In the genomic region with DNA sequence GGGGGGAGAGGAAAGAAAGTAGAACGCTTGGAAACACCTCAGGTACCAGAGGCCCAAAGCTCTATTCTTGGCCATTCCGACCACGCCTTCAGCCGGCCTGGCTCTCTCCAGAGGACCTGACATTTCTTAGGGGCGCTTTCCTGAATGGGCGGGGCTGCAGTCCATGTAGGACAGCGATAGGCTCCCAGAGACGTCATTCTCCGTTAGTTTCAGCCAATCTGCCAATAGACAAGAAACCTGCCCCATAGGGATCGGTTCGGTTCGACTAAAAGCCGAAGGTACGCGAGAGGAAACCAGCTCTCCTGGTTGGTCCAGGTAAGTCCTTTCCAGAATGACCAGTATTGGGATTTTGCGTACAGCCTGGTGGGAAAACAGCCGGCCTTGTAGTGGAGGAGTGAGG, we compare ENCODE assay signal across 7 mouse cellular contexts. TPM values are rescaled to one million over a fixed set of nuclear protein-coding genes. Genes with fewer than 3 reads are reported as not detected.
DNase-seq lines count a peak whose midpoint lies in the region; ATAC-seq lines count a peak whose summit lies in the region.

No protein-coding gene starts in this region.

- DNase-seq in adrenal gland, postnatal 25 days: peak; percentile 86
- peak; percentile 86 for DNase-seq in embryo, embryonic 10 days (ENCODE audit: low spot score)
- peak; percentile 66 for DNase-seq in gastrocnemius, postnatal 10 days
- DNase-seq in left cerebral cortex, adult 9 months (ENCODE audit: low spot score in 2 of 2): peak; percentile 80 to 96
- DNase-seq in right cerebral cortex, postnatal 4 days: peak; percentile 81

- H3K4me1 ChIP-seq in intestine, embryonic 15.5 days (replicated peaks): peaks cover 22% of the 10 kb centered on the region

- peak overlapping the region; percentile 48 for H3K4me2 ChIP-seq in intestine, embryonic 15.5 days (replicated peaks)

- no peak overlapping the region for H3K27ac ChIP-seq in intestine, embryonic 15.5 days

- no peak overlapping the region for H3K9ac ChIP-seq in intestine, embryonic 15.5 days

- H3K9me3 ChIP-seq in intestine, embryonic 15.5 days: no peaks in the 10 kb centered on the region

- peak; percentile 73 for ATAC-seq in intestine, embryonic 15.5 days
- peak; percentile 47 for ATAC-seq in megakaryocyte progenitor cell, adult 5-6 weeks (replicated peaks; ENCODE audit: poor library complexity)

- H3K36me3 ChIP-seq in intestine, embryonic 15.5 days: no peaks in the 10 kb centered on the region

- peak overlapping the region; percentile 15 for H3K4me3 ChIP-seq in intestine, embryonic 15.5 days (replicated peaks)

- H3K27me3 ChIP-seq in intestine, embryonic 15.5 days (replicated peaks): no peaks in the 10 kb centered on the region

- 5% methylated on average over 17 of the region's 17 CpGs for WGBS in intestine, embryonic 15.5 days

RNA-seq across cellular contexts. Expression of a gene that starts 7.0 kb away (rescaled TPM):
- not detected in 2 replicates for total RNA-seq in adrenal gland, postnatal 25 days (2021)
- not detected for total RNA-seq in gastrocnemius, postnatal 10 days (2021)
- 0.47 and 0.63 TPM in 2 replicates for polyA plus RNA-seq in intestine, embryonic 15.5 days (2015; fragmentation: Nextera tagmentation; extraction: Ambion mirVana)
- not detected in 2 replicates for total RNA-seq in megakaryocyte progenitor cell, adult 5-6 weeks (2015)
- total RNA-seq in megakaryocyte progenitor cell, adult 5-6 weeks (2017): not detected in 2 replicates

RNA-seq across cellular contexts. Expression of a gene that starts 22.0 kb away (rescaled TPM):
- total RNA-seq in adrenal gland, postnatal 25 days (2021): 295 and 303 TPM in 2 replicates
- 10 to 100 TPM; 18.2 to 18.4 TPM for total RNA-seq in gastrocnemius, postnatal 10 days (2021)
- 7.0 and 8.8 TPM in 2 replicates for polyA plus RNA-seq in intestine, embryonic 15.5 days (2015; fragmentation: Nextera tagmentation; extraction: Ambion mirVana)
- total RNA-seq in megakaryocyte progenitor cell, adult 5-6 weeks (2015): 8.3 and 9.8 TPM in 2 replicates
- total RNA-seq in megakaryocyte progenitor cell, adult 5-6 weeks (2017): 7.2 and 7.4 TPM in 2 replicates

RNA-seq across cellular contexts. Expression of a gene that starts 36.1 kb away (rescaled TPM):
- not detected in 2 replicates for total RNA-seq in adrenal gland, postnatal 25 days (2021)
- not detected for total RNA-seq in gastrocnemius, postnatal 10 days (2021)
- polyA plus RNA-seq in intestine, embryonic 15.5 days (2015; fragmentation: Nextera tagmentation; extraction: Ambion mirVana): 0.45 TPM in 1 of 2 replicates, not detected in the other
- total RNA-seq in megakaryocyte progenitor cell, adult 5-6 weeks (2015): not detected in 2 replicates
- total RNA-seq in megakaryocyte progenitor cell, adult 5-6 weeks (2017): not detected in 2 replicates

RNA-seq across cellular contexts. Expression of a gene that starts 59.6 kb away (rescaled TPM):
- total RNA-seq in adrenal gland, postnatal 25 days (2021): 56.9 and 77.1 TPM in 2 replicates
- total RNA-seq in gastrocnemius, postnatal 10 days (2021): 10 to 100 TPM; 24.0 to 27.2 TPM
- 8.1 and 9.2 TPM in 2 replicates for polyA plus RNA-seq in intestine, embryonic 15.5 days (2015; fragmentation: Nextera tagmentation; extraction: Ambion mirVana)
- 2.2 and 2.5 TPM in 2 replicates for total RNA-seq in megakaryocyte progenitor cell, adult 5-6 weeks (2015)
- total RNA-seq in megakaryocyte progenitor cell, adult 5-6 weeks (2017): 3.5 and 3.9 TPM in 2 replicates

Comparison
In these comparisons a context has a peak if more than half of its experiments do, and no peak if none do; other contexts are left out.
1. RNA of a gene that starts 22.0 kb away (total RNA-seq): 295 to 303 TPM in adrenal gland, postnatal 25 days; 18.2 to 18.4 TPM in gastrocnemius, postnatal 10 days and 7.2 to 9.8 TPM in megakaryocyte progenitor cell, adult 5-6 weeks; every median in the first group is over 10 times any median in the second.
2. Peak in every context shown above with its lines, with median percentiles within 50 percentile points of each other: DNase-seq.